Comparison of ENCODE assay signal across 9 mouse cellular contexts in the genomic region with DNA sequence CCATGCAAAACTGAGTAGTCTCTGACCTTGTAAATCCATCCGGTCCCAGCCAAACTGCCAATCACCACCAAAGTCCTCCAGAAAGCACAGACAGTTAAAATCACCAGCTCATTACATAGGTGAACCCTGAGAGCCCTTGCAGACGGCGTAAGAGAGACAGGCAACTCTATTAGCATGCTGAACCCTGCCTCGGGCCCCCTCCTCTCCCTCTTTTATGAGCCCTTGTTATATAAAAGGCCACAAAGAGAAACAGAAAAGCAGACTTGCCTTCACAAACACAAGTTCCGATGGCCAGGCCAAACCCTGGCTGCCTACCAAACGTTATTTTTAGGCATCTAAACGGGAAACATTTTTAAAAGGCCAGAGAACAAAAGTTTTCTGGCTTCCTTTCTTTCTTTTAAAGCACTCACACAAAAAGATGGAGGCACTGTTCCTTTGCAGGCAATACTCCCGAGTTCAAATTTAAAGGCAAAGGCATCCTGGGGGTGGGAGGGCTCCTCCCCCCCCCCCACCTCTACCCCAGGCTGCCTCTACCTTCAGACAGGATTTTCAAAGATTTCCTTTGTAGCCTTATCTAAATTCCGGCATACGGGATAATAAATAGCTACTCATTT. TPM values are rescaled to one million over a fixed set of nuclear protein-coding genes. Genes with fewer than 3 reads are reported as not detected.
DNase-seq lines count a peak whose midpoint lies in the region; ATAC-seq and TF ChIP-seq lines count a peak whose summit lies in the region.
"Had no signal": no experiment of that assay in that cellular context is flagged by ENCODE, and none has a peak within 500 bp of the region (broad histone marks: within the 10 kb centered on the region; RNA-seq: fewer than 3 reads in every experiment).

No protein-coding gene starts in this region.

- H3K27ac ChIP-seq in left cerebral cortex, adult 2 months, result peak overlapping the region; percentile 93
- no peak overlapping the region for H3K27ac ChIP-seq in cortical plate, adult 2 months (ENCODE audit: insufficient read depth, low read length)
- H3K27ac ChIP-seq in heart, embryonic 15.5 days, result peak overlapping the region; percentile 63
- H3K27ac ChIP-seq in midbrain, embryonic 14.5 days (replicated peaks; ENCODE audit: low read depth, low read length), result peak overlapping the region; percentile 91

- H3K4me1 ChIP-seq in cortical plate, adult 2 months (ENCODE audit: control insufficient read depth, insufficient read depth, low read length), result no peaks in the 10 kb centered on the region; the same call in 1 of the 2 replicates
- H3K4me1 ChIP-seq in heart, embryonic 15.5 days (replicated peaks), result peaks cover 45% of the 10 kb centered on the region
- H3K4me1 ChIP-seq in midbrain, embryonic 14.5 days (ENCODE audit: control insufficient read depth, insufficient read depth, low read length), result peaks cover 51% of the 10 kb centered on the region

- peak overlapping the region; percentile 100 for H3K4me2 ChIP-seq in heart, embryonic 15.5 days
- peak overlapping the region; percentile 71 for H3K4me2 ChIP-seq in midbrain, embryonic 14.5 days (ENCODE audit: low read length)

- intact Hi-C loops in left cerebral cortex, adult 2 months (cut with DNase I), result loop anchor here (2.0 to 10.0 kb wide), 3 partner anchors 50 to 142 kb away; a partner anchor contains a TSS
- intact Hi-C loops in left cerebral cortex, postnatal 4 days (cut with DNase I), result loop anchor here (10.0 kb wide), 1 partner anchor 72 kb away; a partner anchor contains a TSS

- no peak for ATAC-seq in heart, embryonic 15.5 days (replicated peaks; ENCODE audit: insufficient number of reproducible peaks, insufficient read depth, low FRiP score, low read depth)
- no peak for ATAC-seq in midbrain, embryonic 14.5 days (ENCODE audit: low FRiP score, low TSS enrichment)
- ATAC-seq: Patski had no signal

- no peaks in the 10 kb centered on the region for H3K36me3 ChIP-seq in heart, embryonic 15.5 days
- H3K36me3 ChIP-seq in midbrain, embryonic 14.5 days (ENCODE audit: control insufficient read depth, insufficient read depth, low read length), result no peaks in the 10 kb centered on the region

- TF ChIP-seq POLR2A in cortical plate, adult 2 months (IDR thresholded peaks at IDR 0.05; ENCODE audit: extremely low read depth, insufficient read depth, low read length), result no peak

- no peaks in the 10 kb centered on the region for H3K9me3 ChIP-seq in heart, embryonic 15.5 days (replicated peaks)
- H3K9me3 ChIP-seq in midbrain, embryonic 14.5 days (ENCODE audit: control insufficient read depth, low read length), result no peaks in the 10 kb centered on the region

- peaks cover 24% of the 10 kb centered on the region for H3K27me3 ChIP-seq in heart, embryonic 15.5 days
- H3K27me3 ChIP-seq in midbrain, embryonic 14.5 days (ENCODE audit: control insufficient read depth, insufficient read depth, low read length), result no peaks in the 10 kb centered on the region

- H3K4me3 ChIP-seq in left cerebral cortex, adult 2 months, result peak overlapping the region; percentile 74
- peak overlapping the region; percentile 36 for H3K4me3 ChIP-seq in cortical plate, adult 2 months (ENCODE audit: insufficient read depth, low read length)
- peak overlapping the region; percentile 80 for H3K4me3 ChIP-seq in heart, embryonic 15.5 days
- H3K4me3 ChIP-seq in midbrain, embryonic 14.5 days (replicated peaks; ENCODE audit: low read depth, low read length), result peak overlapping the region; percentile 67

- TF ChIP-seq CTCF in left cerebral cortex, adult 2 months (IDR thresholded peaks at IDR 0.05), result no peak
- no peak for TF ChIP-seq CTCF in cortical plate, adult 2 months (IDR thresholded peaks at IDR 0.05; ENCODE audit: extremely low read depth, insufficient read depth, low read length)

- no peak overlapping the region for H3K9ac ChIP-seq in heart, embryonic 15.5 days
- H3K9ac ChIP-seq in midbrain, embryonic 14.5 days (replicated peaks; ENCODE audit: low read length), result peak overlapping the region; percentile 77

- peak in 1 of 2 experiments; percentile 26 for DNase-seq in left cerebral cortex, adult 2 months (ENCODE audit: extremely low spot score in 1 of 2, low spot score in 2 of 2)
- no peak for DNase-seq in left cerebral cortex, postnatal 4 days
- peak; percentile 60 for DNase-seq in kidney, postnatal 10 days
- peak; percentile 54 for DNase-seq in midbrain, embryonic 14.5 days
- DNase-seq in thymus, postnatal 4 days, result no peak
- no peak for DNase-seq in natural killer cell, adult 2 months (ENCODE audit: low spot score in 2 of 2)

- 14% methylated on average over 10 of the region's 10 CpGs for WGBS in heart, embryonic 15.5 days
- WGBS in midbrain, embryonic 14.5 days, result 3% methylated on average over 10 of the region's 10 CpGs

RNA-seq across cellular contexts. Expression of a gene that starts 3.3 kb away (rescaled TPM):
- 10 to 100 TPM; 18.8 to 31.9 TPM for total RNA-seq in left cerebral cortex, adult 2 months (2021)
- total RNA-seq in left cerebral cortex, postnatal 4 days (2021), result 10 to 100 TPM in 1 of 2 experiments, 1 to 10 TPM in 1; 9.3 to 13.1 TPM
- polyA plus RNA-seq in cortical plate, adult 2 months (2012; rRNA removed), result 22.9 and 30.1 TPM in 2 replicates
- polyA plus RNA-seq in heart, embryonic 15.5 days (2015; fragmentation: Nextera tagmentation; extraction: Ambion mirVana), result 0.16 and 0.46 TPM in 2 replicates
- 21.7 and 27.4 TPM in 2 replicates for polyA plus RNA-seq in midbrain, embryonic 14.5 days (2014; fragmentation: Nextera tagmentation; extraction: Ambion mirVana)

Comparison
In these comparisons a context has a peak if more than half of its experiments do, and no peak if none do; other contexts are left out.
1. DNase-seq: peak in kidney, postnatal 10 days (single experiment) and midbrain, embryonic 14.5 days (single experiment); none in left cerebral cortex, postnatal 4 days (single experiment), thymus, postnatal 4 days (single experiment) and natural killer cell, adult 2 months (0 of 2).
2. RNA of a gene that starts 3.3 kb away (polyA plus RNA-seq): 22.9 to 30.1 TPM in cortical plate, adult 2 months and 21.7 to 27.4 TPM in midbrain, embryonic 14.5 days; 0.16 to 0.46 TPM in heart, embryonic 15.5 days; every median in the first group is over 10 times any median in the second.
3. Peak in every context shown above with its lines, with median percentiles within 50 percentile points of each other: H3K4me3 ChIP-seq.